Comparison of ENCODE assay signal across 14 mouse cellular contexts in genomic region chrX:10720391-10720790, GRCm38 (mm10). TPM values are rescaled to one million over a fixed set of nuclear protein-coding genes. Genes with fewer than 3 reads are reported as not detected.
A peak's percentile ranks its signal among the peaks of the same experiment; 100 is the strongest.
DNase-seq lines count a peak whose midpoint lies in the region; ATAC-seq and TF ChIP-seq lines count a peak whose summit lies in the region.
"Had no signal": no experiment of that assay in that cellular context is flagged by ENCODE, and none has a peak within 500 bp of the region (broad histone marks: within the 10 kb centered on the region; RNA-seq: fewer than 3 reads in every experiment).

No protein-coding gene starts in this region.

- H3K4me1 ChIP-seq in heart, embryonic 13.5 days, result peaks cover 21% of the 10 kb centered on the region
- H3K4me1 ChIP-seq in heart, adult 2 months (ENCODE audit: control insufficient read depth, insufficient read depth, low read length), result peaks cover 4% of the 10 kb centered on the region
- H3K4me1 ChIP-seq in neural tube, embryonic 12.5 days, result no peaks in the 10 kb centered on the region
- peaks cover 12% of the 10 kb centered on the region for H3K4me1 ChIP-seq in liver, embryonic 16.5 days (ENCODE audit: control insufficient read depth, low read depth, low read length)
- H3K4me1 ChIP-seq: embryonic facial prominence, embryonic 12.5 days; heart, embryonic 15.5 days had no signal

- H3K27me3 ChIP-seq in heart, embryonic 13.5 days (replicated peaks), result no peaks in the 10 kb centered on the region; the same call in 1 of the 2 replicates
- H3K27me3 ChIP-seq in heart, adult 2 months (ENCODE audit: control insufficient read depth, insufficient read depth, low read length), result no peaks in the 10 kb centered on the region
- H3K27me3 ChIP-seq in neural tube, embryonic 12.5 days (replicated peaks), result no peaks in the 10 kb centered on the region
- H3K27me3 ChIP-seq in liver, embryonic 16.5 days (ENCODE audit: control insufficient read depth, insufficient read depth, low read depth, low read length), result no peaks in the 10 kb centered on the region
- H3K27me3 ChIP-seq: embryonic facial prominence, embryonic 12.5 days; heart, embryonic 15.5 days had no signal

- no peak overlapping the region for H3K9ac ChIP-seq in heart, embryonic 13.5 days
- H3K9ac ChIP-seq in heart, adult 2 months (ENCODE audit: low read depth, low read length), result no peak overlapping the region
- H3K9ac ChIP-seq in neural tube, embryonic 12.5 days, result no peak overlapping the region
- H3K9ac ChIP-seq in liver, embryonic 16.5 days (ENCODE audit: low read depth, low read length), result no peak overlapping the region
- H3K9ac ChIP-seq: embryonic facial prominence, embryonic 12.5 days; heart, embryonic 15.5 days had no signal

- no peak for TF ChIP-seq CTCF in heart, adult 2 months (IDR thresholded peaks at IDR 0.05)

- H3K27ac ChIP-seq in heart, embryonic 13.5 days (replicated peaks), result no peak overlapping the region
- H3K27ac ChIP-seq in heart, adult 2 months, result no peak overlapping the region
- no peak overlapping the region for H3K27ac ChIP-seq in neural tube, embryonic 12.5 days
- no peak overlapping the region; the same call in 1 of the 2 replicates for H3K27ac ChIP-seq in liver, embryonic 16.5 days (ENCODE audit: low read length)
- H3K27ac ChIP-seq: embryonic facial prominence, embryonic 12.5 days; heart, embryonic 15.5 days; kidney, postnatal 0 days had no signal

- no peak for TF ChIP-seq POLR2A in heart, adult 2 months (IDR thresholded peaks at IDR 0.05; ENCODE audit: insufficient read depth, low read depth, low read length)

- peak overlapping the region; percentile 77; the same call in 1 of the 2 replicates for H3K4me2 ChIP-seq in heart, embryonic 13.5 days
- 0 out of 2 replicates have a peak overlapping the region, but pooled peaks have one; percentile 18 for H3K4me2 ChIP-seq in neural tube, embryonic 12.5 days (replicated peaks)
- H3K4me2 ChIP-seq in liver, embryonic 16.5 days (ENCODE audit: low read depth, low read length), result peak overlapping the region; percentile 60
- H3K4me2 ChIP-seq: embryonic facial prominence, embryonic 12.5 days had no signal

- H3K4me3 ChIP-seq in heart, embryonic 13.5 days, result no peak overlapping the region
- H3K4me3 ChIP-seq in heart, adult 2 months, result no peak overlapping the region
- no peak overlapping the region for H3K4me3 ChIP-seq in neural tube, embryonic 12.5 days
- H3K4me3 ChIP-seq in liver, embryonic 16.5 days (ENCODE audit: low read depth, low read length), result no peak overlapping the region
- H3K4me3 ChIP-seq: embryonic facial prominence, embryonic 12.5 days; heart, embryonic 15.5 days had no signal

- ATAC-seq in heart, embryonic 13.5 days (ENCODE audit: extremely low read depth, insufficient number of reproducible peaks, low FRiP score, low TSS enrichment), result no peak
- ATAC-seq in neural tube, embryonic 12.5 days (ENCODE audit: low FRiP score, low read depth), result no peak
- no peak for ATAC-seq in liver, embryonic 16.5 days (ENCODE audit: low read depth)
- ATAC-seq in inflammation-experienced regulatory T-cells, adult 6 months, result no peak
- ATAC-seq: Patski had no signal

- no peaks in the 10 kb centered on the region for H3K9me3 ChIP-seq in heart, embryonic 13.5 days
- H3K9me3 ChIP-seq in neural tube, embryonic 12.5 days, result no peaks in the 10 kb centered on the region
- no peaks in the 10 kb centered on the region for H3K9me3 ChIP-seq in liver, embryonic 16.5 days (replicated peaks; ENCODE audit: control insufficient read depth, low read length)
- H3K9me3 ChIP-seq: embryonic facial prominence, embryonic 12.5 days; heart, embryonic 15.5 days had no signal

- DNase-seq in heart, adult 2 months, result no peak
- DNase-seq in neural tube, embryonic 10.5 days (ENCODE audit: extremely low spot score, low spot score), result no peak
- no peak for DNase-seq in cerebellum, adult 9-10 months
- no peak for DNase-seq in kidney, postnatal 36 days
- DNase-seq: adrenal gland, adult 8-10 months; cerebellum, adult 2 months had no signal

- no peak for TF ChIP-seq EP300 in heart, adult 2 months (IDR thresholded peaks at IDR 0.05; ENCODE audit: insufficient read depth, low read depth, low read length)

- WGBS in heart, embryonic 13.5 days, result 18% methylated on average over 6 of the region's 6 CpGs
- WGBS in heart, adult 2 months, result 30% methylated on average over 6 of the region's 6 CpGs
- WGBS in neural tube, embryonic 12.5 days, result 36% methylated on average over 6 of the region's 6 CpGs
- 14% methylated on average over 6 of the region's 6 CpGs for WGBS in liver, embryonic 16.5 days (ENCODE audit: insufficient replicate concordance)

- H3K36me3 ChIP-seq in heart, embryonic 13.5 days, result no peaks in the 10 kb centered on the region
- H3K36me3 ChIP-seq in heart, adult 2 months (ENCODE audit: control insufficient read depth, insufficient read depth, low read length), result peaks cover 3% of the 10 kb centered on the region
- no peaks in the 10 kb centered on the region for H3K36me3 ChIP-seq in neural tube, embryonic 12.5 days
- no peaks in the 10 kb centered on the region for H3K36me3 ChIP-seq in liver, embryonic 16.5 days (ENCODE audit: control insufficient read depth, insufficient read depth)
- H3K36me3 ChIP-seq: embryonic facial prominence, embryonic 12.5 days; heart, embryonic 15.5 days had no signal

- intact Hi-C loops in heart, adult 2 months (cut with DNase I), result no loop called here

- H3K79me2 ChIP-seq in heart, adult 2 months (replicated peaks; ENCODE audit: control insufficient read depth, insufficient read depth, low read length), result no peaks in the 10 kb centered on the region

RNA-seq across cellular contexts. Expression of gene Mid1ip1, which starts 5.6 kb away (rescaled TPM):
- polyA plus RNA-seq in heart, embryonic 13.5 days (2015; fragmentation: Nextera tagmentation; extraction: Ambion mirVana), result 28.0 and 28.9 TPM in 2 replicates
- total RNA-seq in heart, adult 2 months (2021), result 100 to 1,000 TPM in 1 of 2 experiments, 10 to 100 TPM in 1; 63.3 to 214 TPM
- polyA plus RNA-seq in heart, adult 2 months (2012; rRNA removed), result 61.3 and 70.6 TPM in 2 replicates
- polyA plus RNA-seq in neural tube, embryonic 12.5 days (2016; fragmentation: Nextera tagmentation; extraction: Ambion mirVana), result 67.1 and 68.9 TPM in 2 replicates
- polyA plus RNA-seq in liver, embryonic 16.5 days (2015; fragmentation: Nextera tagmentation; extraction: Ambion mirVana), result 37.2 and 39.0 TPM in 2 replicates
- polyA plus RNA-seq in inflammation-experienced regulatory T-cells, adult 6 months (2017; shearing (Covaris generic)), result 10 to 100 TPM in 2 of 3 experiments, 1 to 10 TPM in 1; 8.6 to 15.8 (median 10.1) TPM

Comparison
In these comparisons a context has a peak if more than half of its experiments do, and no peak if none do; other contexts are left out.
1. H3K4me2 ChIP-seq: peak in every context shown above with its lines; median percentile 77 in heart, embryonic 13.5 days; 60 in liver, embryonic 16.5 days; 18 in neural tube, embryonic 12.5 days.